Mouse (Mus musculus) cerebellum, postnatal 4 days (tissue): ENCODE measurements around the gene Mylk.
"Not testable (repeated sequence)": the region's sequence is repeated elsewhere in the genome, so short reads cannot be mapped to it uniquely, and the experiment has no call there.

Source experiments
- DNase-seq, 2 experiments: peaks; one replicate each; pipeline ENCODE4 v3.0.0; 2022; ENCODE audit warnings: low spot score in 2 of 2, mixed read lengths in 1 of 2

Gene Mylk

GRCm38 (mm10) chr16:34770127-34770526 is 25.1 kb downstream of the Mylk start:
- no peak for DNase-seq

GRCm38 (mm10) chr16:34772445-34773032 is 27.5 kb downstream of the Mylk start:
- no peak for DNase-seq

DNA sequence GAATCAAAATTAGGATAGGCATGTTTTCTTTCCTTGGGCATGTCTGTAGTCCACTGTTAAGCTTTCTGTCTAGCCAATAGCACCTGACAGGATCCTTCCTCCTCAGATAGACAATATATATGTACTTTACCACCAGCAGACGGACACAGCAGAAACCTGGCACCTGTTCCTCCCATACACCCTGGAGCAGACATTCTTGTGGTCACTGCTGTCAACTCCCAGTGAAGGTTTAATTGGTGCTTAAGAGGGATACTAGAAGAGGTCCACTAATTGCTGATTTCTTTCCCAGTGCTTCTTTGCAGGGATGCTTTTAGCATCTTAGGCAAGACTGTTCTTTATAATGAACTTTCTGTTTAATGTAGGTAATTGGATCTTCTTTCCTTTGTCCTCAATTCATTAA is 37.4 kb downstream of the Mylk start:
- DNase-seq, result no peak

DNA sequence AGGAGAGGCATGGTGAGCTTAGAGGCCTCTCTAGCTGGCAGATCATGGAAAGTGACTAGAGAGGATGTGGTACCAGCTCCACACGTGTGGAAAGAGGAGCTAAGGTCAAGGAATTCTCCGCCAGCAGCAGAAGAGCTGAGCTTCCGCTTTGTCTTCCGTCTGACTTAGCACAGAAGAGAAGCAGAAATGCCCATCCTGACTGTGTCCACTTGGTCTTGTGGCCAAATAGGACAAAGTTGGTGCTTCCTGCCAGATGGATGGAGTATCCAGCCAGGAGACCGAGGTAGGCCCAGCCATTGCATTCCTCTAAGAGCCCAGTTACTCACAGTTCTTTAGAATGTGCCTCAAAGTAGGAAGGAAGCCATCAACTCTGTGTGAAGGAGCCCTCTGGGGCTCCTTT is 38.5 kb downstream of the Mylk start:
- DNase-seq, result no peak

DNA sequence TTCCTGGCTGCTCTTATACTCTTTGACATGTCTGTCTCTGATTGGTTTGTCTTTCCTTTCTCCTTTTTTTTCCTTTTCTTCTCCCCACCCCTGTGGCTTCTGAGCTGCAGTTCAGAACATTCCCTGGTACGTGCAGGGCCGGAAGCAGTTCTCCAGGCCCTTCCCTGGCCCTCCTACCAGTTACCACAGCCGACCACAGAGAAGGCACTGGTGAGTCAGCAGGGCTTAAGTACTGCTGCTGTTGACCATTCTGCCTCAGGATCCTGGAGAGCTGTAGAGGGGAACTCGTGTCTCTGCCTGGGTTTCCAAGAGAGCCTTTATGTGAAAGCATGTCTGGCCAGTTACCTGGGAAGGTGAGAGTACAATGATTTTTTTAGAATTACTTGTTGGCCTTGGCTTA is 39.7 kb downstream of the Mylk start:
- DNase-seq, result no peak

GRCm38 (mm10) chr16:34792555-34792954 is 47.5 kb downstream of the Mylk start:
- no peak for DNase-seq

DNA sequence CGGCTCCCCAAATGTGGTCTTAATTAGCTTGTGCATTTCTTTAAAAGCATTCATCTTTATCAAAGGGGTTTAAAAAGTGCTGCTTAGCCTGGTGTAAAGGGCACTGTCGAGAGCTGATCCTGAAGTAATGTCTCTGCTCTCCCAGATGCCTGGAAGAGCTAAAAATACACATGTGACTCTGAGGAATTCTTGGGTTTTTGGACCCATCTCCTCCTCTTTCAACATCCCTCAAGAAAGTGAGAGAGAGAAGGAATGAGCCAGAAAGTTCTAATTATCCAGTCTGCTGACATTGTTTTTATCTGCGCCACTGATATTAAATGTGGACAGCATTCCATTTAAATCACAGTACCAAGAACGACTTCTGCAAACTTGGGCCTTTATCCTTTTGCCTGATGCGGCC is 48.0 kb downstream of the Mylk start:
- DNase-seq, result no peak

- DNase-seq, result no peak
Observed at GRCm38 (mm10) chr16:34801222-34801621, 56.2 kb downstream of the Mylk start.

DNA sequence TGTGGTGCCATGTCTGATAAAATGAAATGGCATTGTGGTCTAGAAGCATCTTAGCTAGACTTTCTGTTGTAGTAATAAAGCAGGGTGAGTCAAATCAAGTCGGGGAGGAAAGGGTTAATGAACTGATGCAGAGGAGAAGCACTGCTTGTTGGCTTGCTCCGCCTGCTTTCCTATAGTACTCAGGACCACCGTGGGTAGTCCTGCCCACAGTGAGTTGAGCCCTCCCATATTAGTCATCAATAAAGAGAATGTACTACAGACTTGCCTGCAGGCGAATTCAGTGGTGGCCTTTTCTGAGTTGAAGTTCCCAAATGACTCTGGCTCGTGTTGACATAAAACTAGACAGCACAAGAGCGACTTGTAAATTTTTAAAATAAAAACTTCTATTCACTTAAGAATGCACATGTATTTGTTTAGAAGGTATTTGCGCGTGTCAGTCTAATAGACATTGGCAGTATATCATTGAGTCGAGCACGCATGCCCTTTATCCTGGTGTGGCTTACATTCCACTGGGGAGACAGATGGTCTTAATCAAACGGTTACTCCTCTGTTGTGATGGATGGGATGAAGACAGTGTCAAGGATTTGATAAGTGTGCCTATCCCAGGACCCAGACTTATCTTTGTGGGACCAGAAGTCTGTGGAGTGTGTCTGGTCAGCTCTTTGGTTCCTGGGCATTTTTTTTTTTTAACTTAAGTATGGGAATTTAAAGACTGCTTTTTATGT is 59.4 kb downstream of the Mylk start:
- DNase-seq, result no peak

DNA sequence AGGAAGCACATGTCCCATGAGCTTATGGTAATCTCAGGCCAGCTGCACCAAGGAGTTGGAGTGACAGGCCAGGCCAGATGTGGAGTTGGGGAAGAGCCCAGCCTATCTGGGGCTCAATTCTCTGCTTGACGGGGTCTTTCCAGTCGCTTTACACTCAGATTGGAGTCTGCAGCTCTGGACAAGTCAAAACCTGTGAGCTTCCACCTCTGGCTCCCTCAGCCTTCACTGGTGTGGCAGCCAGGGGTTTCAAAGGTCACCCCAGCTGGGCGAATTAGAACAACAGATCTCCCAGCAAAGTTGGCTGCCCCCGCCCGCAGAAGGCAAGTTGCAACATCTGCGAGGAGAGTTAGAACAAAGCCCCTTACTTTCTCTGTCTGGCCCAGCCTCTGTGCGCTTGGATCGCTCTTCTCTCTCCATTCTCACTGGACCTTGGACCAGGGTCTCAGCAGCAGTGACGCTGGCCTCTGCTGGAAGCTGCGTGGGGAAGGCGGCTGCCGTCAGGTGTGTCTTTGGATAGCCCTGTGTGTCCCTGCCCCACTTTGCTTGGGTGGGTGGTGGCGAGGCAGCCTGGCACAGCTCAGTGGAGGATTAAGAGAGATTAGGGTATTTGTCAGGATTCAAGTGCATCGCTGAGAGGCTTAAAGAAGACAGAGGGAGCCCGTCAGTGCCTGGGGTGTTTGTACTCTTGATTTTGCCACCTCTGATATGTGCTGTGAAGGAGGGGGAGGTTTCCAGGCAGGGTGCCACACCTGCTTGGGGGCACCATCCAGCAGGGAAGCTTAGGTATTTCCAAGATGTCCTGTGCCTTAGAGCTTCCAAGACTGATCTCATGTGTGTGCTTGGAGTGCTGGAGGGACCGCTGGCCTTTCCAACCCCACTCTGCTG is 62.1 kb downstream of the Mylk start:
- DNase-seq, result no peak

GRCm38 (mm10) chr16:34807768-34808275 is 62.8 kb downstream of the Mylk start:
- DNase-seq, result no peak

DNA sequence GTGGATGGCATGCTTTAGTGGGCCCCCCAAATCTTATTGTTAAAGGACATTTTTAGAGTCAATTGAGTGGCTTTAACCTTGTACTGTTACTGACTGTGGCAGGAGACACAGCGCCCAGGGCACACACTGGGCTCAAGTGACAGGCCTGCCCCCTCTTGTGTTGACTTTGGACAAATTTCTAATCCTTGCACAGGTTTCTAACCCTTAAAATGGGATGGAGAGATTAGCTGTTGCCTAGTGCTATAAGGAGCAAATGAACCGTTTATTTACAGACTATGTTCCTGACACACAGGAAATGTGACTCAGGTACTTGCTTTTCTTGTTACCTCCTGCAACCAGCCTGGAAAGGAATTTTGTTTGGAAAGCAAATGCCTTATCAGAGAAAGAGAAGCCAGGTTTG is 67.2 kb downstream of the Mylk start:
- no peak for DNase-seq

DNA sequence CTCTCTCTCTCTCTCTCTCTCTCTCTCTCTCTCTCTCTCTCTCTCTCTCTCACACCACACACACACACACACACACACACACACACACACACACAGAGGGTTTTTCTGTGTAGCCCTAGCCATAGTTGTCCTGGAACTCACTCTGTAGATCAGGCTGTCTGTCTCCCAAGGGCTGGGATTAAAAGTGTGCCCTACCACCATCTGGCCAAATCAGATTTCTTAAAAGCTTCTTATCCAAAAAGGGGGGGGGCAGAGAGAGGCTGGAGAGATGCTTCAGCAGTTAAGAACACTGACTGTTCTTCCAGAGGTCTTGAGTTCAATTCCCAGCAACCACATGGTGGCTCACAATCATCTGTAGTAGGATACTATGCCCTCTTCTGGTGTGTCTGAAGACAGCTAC is 68.2 kb downstream of the Mylk start:
- DNase-seq, result not testable (repeated sequence)

- no peak for DNase-seq
Observed at GRCm38 (mm10) chr16:34813570-34813969, 68.6 kb downstream of the Mylk start.

- DNase-seq, result no peak
Observed at GRCm38 (mm10) chr16:34814612-34815011, 69.6 kb downstream of the Mylk start.

- no peak for DNase-seq
Observed at GRCm38 (mm10) chr16:34816548-34816947, 71.5 kb downstream of the Mylk start.

GRCm38 (mm10) chr16:34825111-34825744 is 80.2 kb downstream of the Mylk start:
- no peak for DNase-seq

DNA sequence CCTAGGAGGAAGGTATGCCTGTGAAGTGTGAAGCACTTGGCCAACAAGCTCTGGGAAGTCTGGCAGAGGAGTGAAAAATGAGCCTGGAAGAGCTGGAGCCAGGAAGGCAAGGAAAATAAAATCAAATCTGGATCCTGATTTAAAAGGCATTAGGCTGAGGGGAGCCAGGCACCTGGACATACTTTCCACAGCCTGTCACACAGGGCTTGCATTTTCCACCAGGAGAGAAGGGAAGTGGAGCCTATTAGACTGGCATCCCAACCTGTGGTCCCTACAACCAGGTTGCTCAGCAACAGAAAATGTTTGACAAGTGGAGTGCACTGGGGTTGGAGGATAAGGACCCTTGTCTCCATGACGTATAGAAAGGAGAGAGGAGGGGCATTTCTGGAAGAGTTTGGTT is 89.5 kb downstream of the Mylk start:
- DNase-seq, result no peak

DNA sequence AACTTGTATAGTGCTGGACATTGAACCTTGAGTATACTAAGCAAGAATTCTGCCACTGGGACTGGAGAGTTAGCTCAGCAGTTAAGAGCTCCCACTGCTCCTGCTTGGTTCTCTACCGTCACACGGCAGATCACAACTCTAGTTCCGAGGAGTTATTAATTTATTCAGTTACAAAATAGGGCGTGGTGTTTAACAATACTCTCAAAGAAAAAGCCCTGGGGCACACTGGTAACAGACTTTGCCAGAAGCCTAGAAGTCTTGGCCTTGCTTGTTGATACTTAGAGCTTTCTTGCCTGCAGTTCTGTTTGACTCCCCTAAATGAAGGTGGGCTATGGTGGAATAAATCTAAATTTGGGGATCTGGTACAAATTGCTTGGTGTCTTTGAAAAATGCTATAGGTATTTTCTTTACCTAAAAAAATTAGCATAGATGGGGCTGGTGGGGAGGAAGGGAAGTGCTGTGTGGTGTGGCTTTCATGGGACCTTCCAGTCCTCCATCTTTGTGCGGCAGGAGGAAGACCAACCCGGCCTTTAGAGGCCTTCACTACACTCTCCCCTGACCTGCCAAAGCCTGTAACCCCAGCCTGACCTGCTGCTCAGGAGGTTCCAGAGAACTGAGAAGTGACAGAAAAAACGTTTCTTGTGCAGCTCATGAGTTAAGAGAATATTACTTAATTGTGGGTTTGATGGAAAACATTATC is 94.1 kb downstream of the Mylk start:
- DNase-seq, result no peak

GRCm38 (mm10) chr16:34839704-34840331 is 94.8 kb downstream of the Mylk start:
- no peak for DNase-seq

DNA sequence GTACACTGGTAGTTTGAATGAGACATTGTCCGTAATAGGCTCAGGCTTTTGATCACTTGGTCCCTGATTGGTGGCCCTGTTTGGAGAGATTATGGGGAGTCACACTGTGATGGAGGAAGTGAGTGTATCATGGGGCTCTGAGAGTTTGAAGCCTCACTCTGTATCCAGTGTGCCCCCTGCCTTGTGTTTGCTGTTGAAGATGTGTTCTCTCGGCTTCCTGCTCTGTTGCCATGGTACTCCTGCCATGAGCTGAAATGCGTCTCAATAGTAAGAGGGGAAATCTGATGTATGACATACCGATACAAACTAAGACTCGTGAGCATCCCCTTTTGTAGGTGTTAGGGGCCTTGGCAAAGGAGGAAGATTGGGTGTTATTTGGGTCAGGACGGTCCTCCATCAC is 99.8 kb downstream of the Mylk start:
- DNase-seq, result no peak
